Comparison of ENCODE assay signal across 12 mouse cellular contexts in the genomic region with DNA sequence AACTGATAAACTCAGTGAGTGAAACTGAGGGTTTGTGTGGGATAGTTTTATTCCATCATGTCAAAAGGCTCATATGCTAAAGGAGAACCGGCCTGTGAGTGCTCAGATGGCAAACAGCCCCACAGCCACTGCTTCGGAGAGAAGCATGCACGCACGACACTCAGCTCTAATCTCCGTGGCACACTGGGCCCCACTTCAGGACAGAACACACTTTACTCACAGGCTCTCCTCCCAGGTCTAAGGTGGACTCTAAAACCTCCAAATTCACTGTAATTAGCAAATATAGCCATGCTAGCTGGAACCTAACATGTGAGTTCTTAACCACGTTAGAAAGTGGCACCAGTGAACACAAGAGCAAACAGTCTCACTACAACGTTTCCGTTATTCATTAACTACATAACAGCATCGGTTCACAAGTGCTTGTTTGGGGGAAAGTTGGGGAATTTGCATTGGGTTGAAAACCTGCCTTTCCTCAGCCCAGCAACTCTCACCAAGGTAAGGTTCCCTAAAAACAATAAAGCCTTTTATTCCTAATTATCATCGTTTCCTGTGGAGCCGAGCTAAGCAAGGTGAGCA.
DNase-seq lines count a peak whose midpoint lies in the region; ATAC-seq and TF ChIP-seq lines count a peak whose summit lies in the region.
"Had no signal": no experiment of that assay in that cellular context is flagged by ENCODE, and none has a peak within 500 bp of the region (broad histone marks: within the 10 kb centered on the region; RNA-seq: fewer than 3 reads in every experiment).

No protein-coding gene starts in this region.

- no peaks in the 10 kb centered on the region for H3K9me3 ChIP-seq in intestine, embryonic 15.5 days
- H3K9me3 ChIP-seq in intestine, postnatal 0 days (ENCODE audit: control insufficient read depth) = no peaks in the 10 kb centered on the region
- H3K9me3 ChIP-seq in midbrain, embryonic 16.5 days (replicated peaks; ENCODE audit: control insufficient read depth, low read length, poor library complexity, severe bottlenecking) = no peaks in the 10 kb centered on the region
- H3K9me3 ChIP-seq in midbrain, embryonic 10.5 days (replicated peaks) = no peaks in the 10 kb centered on the region
- no peaks in the 10 kb centered on the region for H3K9me3 ChIP-seq in liver, embryonic 11.5 days (ENCODE audit: control insufficient read depth, low read length)
- H3K9me3 ChIP-seq: embryonic facial prominence, embryonic 13.5 days; G1E; limb, embryonic 12.5 days; midbrain, embryonic 12.5 days had no signal

- 68% methylated on average over 11 of the region's 11 CpGs for WGBS in intestine, embryonic 15.5 days
- 49% methylated on average over 11 of the region's 11 CpGs for WGBS in intestine, postnatal 0 days
- WGBS in midbrain, embryonic 16.5 days = 82% methylated on average over 11 of the region's 11 CpGs
- 84% methylated on average over 11 of the region's 11 CpGs for WGBS in midbrain, embryonic 10.5 days
- WGBS in liver, embryonic 11.5 days = 69% methylated on average over 11 of the region's 11 CpGs

- no peak for DNase-seq in midbrain, embryonic 10.5 days (ENCODE audit: low spot score)
- DNase-seq in liver, embryonic 11.5 days (ENCODE audit: low spot score) = no peak
- DNase-seq in urinary bladder, postnatal 4 days (ENCODE audit: low spot score in 2 of 2) = no peak
- no peak for DNase-seq in Muller cell, postnatal 12 days (ENCODE audit: inconsistent ontology term)
- DNase-seq: gastrocnemius, adult 2 months had no signal

- peaks cover 10% of the 10 kb centered on the region; the same call in 1 of the 2 replicates for H3K36me3 ChIP-seq in intestine, embryonic 15.5 days
- H3K36me3 ChIP-seq in intestine, postnatal 0 days (ENCODE audit: control insufficient read depth, insufficient read depth) = peaks cover 24% of the 10 kb centered on the region
- H3K36me3 ChIP-seq in midbrain, embryonic 16.5 days (ENCODE audit: control insufficient read depth, insufficient read depth, low read length) = peaks cover 17% of the 10 kb centered on the region
- peaks cover 23% of the 10 kb centered on the region for H3K36me3 ChIP-seq in midbrain, embryonic 10.5 days
- peaks cover 8% of the 10 kb centered on the region; the same call in 1 of the 2 replicates for H3K36me3 ChIP-seq in liver, embryonic 11.5 days (ENCODE audit: control insufficient read depth, insufficient read depth, low read length)

- peak; percentile 51 for ATAC-seq in intestine, embryonic 15.5 days
- ATAC-seq in intestine, postnatal 0 days = no peak
- peak; percentile 22; the same call in 1 of the 2 replicates for ATAC-seq in midbrain, embryonic 16.5 days
- peak; percentile 35; the same call in 1 of the 2 replicates for ATAC-seq in liver, embryonic 11.5 days (replicated peaks; ENCODE audit: low FRiP score)

- no peak overlapping the region for H3K4me3 ChIP-seq in intestine, embryonic 15.5 days (replicated peaks)
- H3K4me3 ChIP-seq in intestine, postnatal 0 days (ENCODE audit: low read depth, low read length) = no peak overlapping the region
- no peak overlapping the region for H3K4me3 ChIP-seq in midbrain, embryonic 16.5 days (ENCODE audit: low read depth, low read length)
- H3K4me3 ChIP-seq in midbrain, embryonic 10.5 days = no peak overlapping the region
- H3K4me3 ChIP-seq in liver, embryonic 11.5 days (ENCODE audit: low read depth, low read length) = no peak overlapping the region
- H3K4me3 ChIP-seq: embryonic facial prominence, embryonic 13.5 days; gastrocnemius, adult 2 months; limb, embryonic 12.5 days; midbrain, embryonic 12.5 days had no signal

- TF ChIP-seq CTCF in intestine, postnatal 0 days (IDR thresholded peaks at IDR 0.05; ENCODE audit: low read depth) = no peak

- H3K27me3 ChIP-seq in intestine, embryonic 15.5 days (replicated peaks) = no peaks in the 10 kb centered on the region
- H3K27me3 ChIP-seq in intestine, postnatal 0 days (replicated peaks; ENCODE audit: control insufficient read depth, insufficient read depth, low read length) = no peaks in the 10 kb centered on the region
- H3K27me3 ChIP-seq in midbrain, embryonic 16.5 days (ENCODE audit: control insufficient read depth, insufficient read depth, low read depth, low read length) = no peaks in the 10 kb centered on the region
- H3K27me3 ChIP-seq in midbrain, embryonic 10.5 days (ENCODE audit: low read depth, poor library complexity, severe bottlenecking) = no peaks in the 10 kb centered on the region
- H3K27me3 ChIP-seq in liver, embryonic 11.5 days (replicated peaks; ENCODE audit: control insufficient read depth, insufficient read depth, low read length) = no peaks in the 10 kb centered on the region
- H3K27me3 ChIP-seq: embryonic facial prominence, embryonic 13.5 days; limb, embryonic 12.5 days; midbrain, embryonic 12.5 days had no signal

- no peak overlapping the region for H3K27ac ChIP-seq in intestine, embryonic 15.5 days
- H3K27ac ChIP-seq in intestine, postnatal 0 days (ENCODE audit: low read depth, low read length) = no peak overlapping the region
- no peak overlapping the region for H3K27ac ChIP-seq in midbrain, embryonic 16.5 days (ENCODE audit: low read length)
- no peak overlapping the region for H3K27ac ChIP-seq in midbrain, embryonic 10.5 days (replicated peaks)
- H3K27ac ChIP-seq in liver, embryonic 11.5 days (ENCODE audit: low read depth, low read length) = peak overlapping the region; percentile 64
- H3K27ac ChIP-seq: embryonic facial prominence, embryonic 13.5 days; gastrocnemius, adult 2 months; limb, embryonic 12.5 days; midbrain, embryonic 12.5 days had no signal

- H3K4me1 ChIP-seq in intestine, embryonic 15.5 days (replicated peaks) = no peaks in the 10 kb centered on the region
- no peaks in the 10 kb centered on the region for H3K4me1 ChIP-seq in intestine, postnatal 0 days (replicated peaks; ENCODE audit: control insufficient read depth, insufficient read depth, low read length)
- H3K4me1 ChIP-seq in midbrain, embryonic 16.5 days (ENCODE audit: control insufficient read depth, insufficient read depth, low read length) = peaks cover 7% of the 10 kb centered on the region; the same call in 1 of the 2 replicates
- peaks cover 18% of the 10 kb centered on the region for H3K4me1 ChIP-seq in midbrain, embryonic 10.5 days
- no peaks in the 10 kb centered on the region for H3K4me1 ChIP-seq in liver, embryonic 11.5 days (replicated peaks; ENCODE audit: control insufficient read depth, insufficient read depth, low read length)

- H3K4me2 ChIP-seq in intestine, embryonic 15.5 days (replicated peaks) = no peak overlapping the region
- no peak overlapping the region for H3K4me2 ChIP-seq in intestine, postnatal 0 days (replicated peaks; ENCODE audit: low read depth)
- H3K4me2 ChIP-seq in midbrain, embryonic 16.5 days (ENCODE audit: low read length) = no peak overlapping the region
- 0 out of 2 replicates have a peak overlapping the region, but pooled peaks have one; percentile 17 for H3K4me2 ChIP-seq in liver, embryonic 11.5 days
- H3K4me2 ChIP-seq: embryonic facial prominence, embryonic 13.5 days; limb, embryonic 12.5 days; midbrain, embryonic 12.5 days had no signal

- H3K9ac ChIP-seq in intestine, embryonic 15.5 days = no peak overlapping the region
- H3K9ac ChIP-seq in intestine, postnatal 0 days (ENCODE audit: low read depth, low read length) = no peak overlapping the region
- H3K9ac ChIP-seq in midbrain, embryonic 16.5 days (ENCODE audit: low read depth, low read length) = no peak overlapping the region
- no peak overlapping the region for H3K9ac ChIP-seq in liver, embryonic 11.5 days (ENCODE audit: low read depth, low read length)
- H3K9ac ChIP-seq: embryonic facial prominence, embryonic 13.5 days; limb, embryonic 12.5 days; midbrain, embryonic 12.5 days had no signal
